Mouse (Mus musculus): ENCODE measurements at regions not wholly inside any gene's neighbourhood (a gene's known extent, or its start where the extent isn't known, plus 50 kb on each side); places are given as distances from the start of the nearest gene placed in this dataset.

- peak in 1 of 2 experiments; percentile 1 for DNase-seq (ENCODE audit: low spot score in 2 of 2)
Observed at GRCm38 (mm10) chrX:122484756-122485424, 87.7 kb upstream of the Nap1l3 start.
